Mouse (Mus musculus): Measurements from ENCODE around the gene Serinc5.
"Not testable (repeated sequence)": the region's sequence is repeated elsewhere in the genome, so short reads cannot be mapped to it uniquely, and the experiment has no call there.

Gene Serinc5

DNA sequence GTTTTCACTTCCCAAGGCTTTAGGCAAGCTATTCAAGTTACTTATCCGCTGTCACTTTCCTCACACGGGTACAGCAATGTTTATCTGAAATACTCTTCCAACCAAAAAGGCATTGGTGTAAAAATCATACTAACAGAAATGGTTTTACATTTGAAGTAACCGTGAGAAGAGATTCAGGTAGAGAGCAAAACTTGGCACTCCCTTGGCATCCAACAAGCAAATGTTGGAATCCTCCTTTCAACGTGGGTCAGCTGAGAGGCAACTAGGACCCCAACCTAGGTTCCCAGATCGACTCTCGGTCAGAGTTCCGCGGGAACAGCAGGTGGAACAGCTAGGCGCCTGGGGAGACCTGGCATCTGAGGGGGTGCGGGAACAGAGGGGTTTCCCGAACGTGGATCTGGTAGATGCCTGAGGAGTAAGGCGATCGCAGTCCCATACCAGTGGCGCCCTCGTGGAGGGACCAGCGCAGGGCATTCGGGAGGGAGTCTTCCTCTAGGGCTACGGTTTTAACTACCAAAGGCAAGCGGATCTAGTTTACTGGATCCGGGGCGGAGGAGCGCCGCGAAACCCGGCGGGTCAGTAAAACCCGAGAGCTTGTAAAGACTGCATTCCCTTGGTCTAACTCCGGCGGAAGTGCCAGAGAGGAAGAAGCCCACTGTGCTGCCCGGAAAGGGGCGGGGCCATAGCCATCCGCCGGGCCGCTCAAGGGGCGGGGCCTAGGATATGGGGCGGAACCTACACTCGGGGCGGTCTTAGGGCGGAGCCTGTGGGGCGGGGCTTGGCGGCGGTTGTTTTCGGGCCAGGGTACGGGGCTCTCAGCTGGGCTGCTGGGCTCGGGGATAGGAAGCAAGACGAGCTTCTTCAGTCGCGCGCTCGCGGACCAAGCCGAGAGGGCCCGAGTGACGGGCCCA is at the start of gene Serinc5:
Serinc5 (plus strand) TSS at position 781 of the 911 bp plus-strand sequence.
- in situ Hi-C loops (cut with MboI; ENCODE audit: unreplicated experiment in 2 of 2), result loop anchor here in 1 of 2 experiments (5.0 kb wide), 1 partner anchor 33 kb away; the partner anchor contains the start of gene Spz1

DNA sequence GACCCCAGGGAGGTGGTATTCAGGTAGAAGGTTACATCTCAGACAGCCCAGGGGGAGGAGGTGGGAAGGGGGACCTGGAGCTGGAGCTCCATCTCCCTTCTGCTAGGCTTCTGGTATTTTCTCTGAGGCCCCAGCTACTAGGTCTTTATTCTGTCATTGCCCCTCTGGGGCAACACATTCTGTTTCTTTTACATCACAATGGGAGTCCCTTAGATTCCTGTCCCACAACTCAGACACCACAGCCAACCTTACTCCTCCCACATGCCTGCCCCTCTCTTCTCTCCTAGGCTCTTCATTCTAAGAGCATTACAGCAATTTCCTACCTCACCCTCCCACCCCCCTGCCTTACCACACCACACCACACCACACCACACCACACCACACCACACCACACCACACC is 34.8 kb upstream of the Serinc5 start, which contains the start of gene Spz1:
Spz1 (minus strand) TSS at position 101 of the 400 bp plus-strand sequence.
- in situ Hi-C loops (cut with MboI; ENCODE audit: unreplicated experiment in 2 of 2), result loop anchor here (5.0 to 10.0 kb wide), 9 partner anchors 36 to 1146 kb away; partner anchors contain the start of genes Fam151b (in 2 of the 2) and Serinc5 (in 1 of the 2)

DNA sequence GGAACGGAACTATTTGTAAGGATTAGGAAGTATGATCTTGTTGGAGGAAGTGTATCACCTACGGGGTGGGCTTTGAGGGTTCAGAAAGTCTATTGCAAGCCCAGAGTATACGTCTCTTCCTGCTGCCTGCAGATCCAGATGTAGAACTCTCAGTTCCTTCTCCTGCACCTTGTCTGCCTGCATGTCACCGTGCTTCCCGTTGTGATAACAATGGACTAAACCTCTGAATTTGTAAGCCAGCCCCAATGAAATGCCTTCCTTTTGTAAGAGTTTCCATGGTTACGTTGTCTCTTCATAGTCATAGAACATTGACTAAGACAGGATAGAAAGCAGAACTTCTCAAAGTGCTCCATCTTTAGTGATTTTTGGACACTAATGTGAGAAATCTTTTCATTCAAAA is 34.2 kb upstream of the Serinc5 start:
- in situ Hi-C loops (cut with MboI; ENCODE audit: unreplicated experiment in 2 of 2), result loop anchor here (5.0 to 10.0 kb wide), 9 partner anchors 36 to 1146 kb away; partner anchors contain the start of genes Fam151b (in 2 of the 2) and Serinc5 (in 1 of the 2)

DNA sequence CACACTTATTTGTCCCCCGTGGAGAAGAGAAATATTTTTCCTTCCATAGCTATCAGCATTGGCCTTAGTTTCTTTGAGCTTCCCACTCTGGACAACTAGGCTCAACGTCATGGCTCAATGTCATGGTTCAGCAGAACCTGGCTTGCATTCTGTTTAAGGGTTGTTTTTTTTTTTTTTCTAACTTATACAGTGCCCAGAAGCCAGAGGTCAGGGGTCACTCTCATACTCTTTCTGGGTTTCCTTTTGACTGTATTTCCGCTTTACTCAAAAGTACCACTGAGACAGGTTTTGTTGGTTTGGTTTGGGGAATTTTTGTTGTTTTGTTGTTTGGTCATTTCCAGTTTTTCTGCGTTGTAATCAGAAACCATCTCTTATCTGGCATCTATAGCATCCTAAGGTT is 32.7 kb upstream of the Serinc5 start:
- in situ Hi-C loops (cut with MboI; ENCODE audit: unreplicated experiment in 2 of 2), result loop anchor here (5.0 to 10.0 kb wide), 9 partner anchors 34 to 1144 kb away; partner anchors contain the start of genes Fam151b (in 2 of the 2) and Serinc5 (in 1 of the 2)

DNA sequence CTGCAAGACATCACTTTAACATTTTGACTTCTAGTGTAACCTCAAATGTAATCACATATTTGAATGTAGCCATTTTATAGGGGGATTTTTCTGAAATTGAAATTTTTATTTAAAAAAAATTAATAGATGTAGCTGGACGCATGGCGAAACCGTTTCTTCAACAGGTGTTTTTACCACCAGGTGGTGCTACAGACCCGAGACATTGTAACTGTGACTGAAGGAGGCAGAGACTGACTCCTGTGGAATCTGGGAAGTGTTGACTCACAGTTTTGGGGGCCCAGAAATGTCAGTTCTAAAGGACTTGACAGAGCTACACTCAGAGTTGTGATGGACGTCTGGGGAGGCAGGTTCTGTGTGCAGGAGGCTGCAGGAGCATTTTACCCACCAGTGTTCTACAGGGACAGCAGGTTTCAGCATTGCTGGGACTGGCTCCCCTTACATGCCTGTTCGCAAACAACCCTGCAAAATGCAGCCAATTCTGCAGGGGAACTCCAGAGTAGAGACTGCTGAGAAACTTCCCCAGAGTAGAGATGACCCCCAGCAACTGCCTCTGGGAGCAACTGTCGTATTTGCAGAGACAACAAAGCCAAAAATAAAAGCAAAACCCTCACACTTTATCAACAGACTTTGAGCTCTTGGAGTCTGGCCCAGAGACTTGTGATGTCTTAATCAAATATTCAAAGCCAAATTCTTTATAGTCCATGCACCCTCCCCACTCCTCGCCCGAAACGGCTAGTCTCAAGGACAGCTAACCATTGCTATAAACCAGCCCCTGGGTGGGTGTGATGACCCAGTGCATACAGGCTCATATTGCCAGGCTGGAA is 30.5 kb upstream of the Serinc5 start:
- in situ Hi-C loops (cut with MboI; ENCODE audit: unreplicated experiment in 2 of 2), result loop anchor here in 1 of 2 experiments (10.0 kb wide), 1 partner anchor 54 kb away; no protein-coding TSS in a partner anchor

DNA sequence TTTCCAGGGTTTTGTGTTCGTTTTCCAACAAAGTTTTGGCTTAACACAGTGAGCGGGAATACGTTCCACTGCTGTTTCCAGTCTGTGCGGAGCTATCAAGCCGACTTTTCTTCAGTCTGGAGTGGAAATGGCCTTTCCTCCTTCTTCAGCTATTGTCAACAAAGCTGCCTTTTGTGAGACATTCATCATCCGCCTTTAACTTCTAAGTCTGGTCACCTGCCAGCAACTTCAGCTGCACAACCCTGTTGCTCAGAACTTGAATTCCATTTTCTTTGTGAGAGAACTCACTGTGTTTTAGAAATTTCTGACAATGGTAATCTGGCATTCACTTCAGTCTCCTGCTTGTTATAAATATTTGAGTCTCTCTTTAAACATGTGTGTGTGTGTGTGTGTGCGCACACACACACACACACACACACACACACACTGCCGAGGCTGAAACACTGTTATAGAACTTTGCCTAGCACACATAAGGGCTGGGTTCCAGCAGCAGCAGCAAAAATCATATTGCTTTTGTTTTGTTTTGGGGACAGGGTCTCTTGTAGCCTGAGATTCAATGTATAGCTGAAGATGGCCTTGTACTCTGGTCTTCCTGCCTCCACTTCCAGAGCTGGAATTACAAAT is 26.7 kb upstream of the Serinc5 start:
- in situ Hi-C loops (cut with MboI; ENCODE audit: unreplicated experiment in 2 of 2), result loop anchor here in 1 of 2 experiments (10.0 kb wide), 1 partner anchor 51 kb away; no protein-coding TSS in a partner anchor

DNA sequence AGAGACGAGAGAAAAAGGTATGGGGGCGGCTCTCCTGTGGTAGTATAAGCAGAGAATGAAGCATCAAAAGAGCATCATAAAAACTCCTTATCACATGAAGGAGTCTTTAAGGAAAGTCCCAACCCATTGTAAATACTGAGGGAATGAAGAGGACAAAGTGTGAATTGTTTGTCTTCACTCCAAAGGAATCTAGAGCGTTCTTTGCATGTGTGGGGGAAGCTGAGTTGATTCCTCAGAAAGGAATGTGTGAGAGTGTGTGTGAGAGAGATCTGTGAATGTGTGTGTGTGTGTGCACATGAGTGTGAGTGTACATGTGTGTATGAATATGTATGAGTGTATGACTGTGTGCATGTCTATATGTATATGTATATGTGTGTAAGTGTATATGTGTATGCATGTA is 22.2 kb upstream of the Serinc5 start:
- in situ Hi-C loops (cut with MboI; ENCODE audit: unreplicated experiment in 2 of 2), result loop anchor here in 1 of 2 experiments (10.0 kb wide), 1 partner anchor 46 kb away; no protein-coding TSS in a partner anchor

DNA sequence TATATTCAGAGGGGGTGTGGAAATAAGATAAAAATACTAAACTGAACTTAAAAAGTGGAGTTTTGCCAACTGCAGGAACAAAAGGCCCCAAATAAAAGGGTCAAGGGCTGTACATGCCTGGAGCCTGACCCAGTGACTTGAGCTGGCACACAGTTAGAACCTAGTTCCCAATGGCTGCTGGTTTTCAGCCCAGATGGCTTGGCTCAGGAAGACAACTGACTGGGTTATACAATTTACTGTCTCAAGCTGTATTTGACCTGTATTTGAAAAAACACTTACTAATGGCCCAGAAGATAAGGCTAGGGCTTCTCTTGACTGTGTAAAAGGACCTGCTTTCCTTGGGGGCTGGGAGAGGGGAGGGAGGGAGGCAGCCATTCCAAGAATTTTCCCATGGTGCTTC is 21.6 kb upstream of the Serinc5 start:
- in situ Hi-C loops (cut with MboI; ENCODE audit: unreplicated experiment in 2 of 2), result loop anchor here in 1 of 2 experiments (10.0 kb wide), 1 partner anchor 46 kb away; no protein-coding TSS in a partner anchor

DNA sequence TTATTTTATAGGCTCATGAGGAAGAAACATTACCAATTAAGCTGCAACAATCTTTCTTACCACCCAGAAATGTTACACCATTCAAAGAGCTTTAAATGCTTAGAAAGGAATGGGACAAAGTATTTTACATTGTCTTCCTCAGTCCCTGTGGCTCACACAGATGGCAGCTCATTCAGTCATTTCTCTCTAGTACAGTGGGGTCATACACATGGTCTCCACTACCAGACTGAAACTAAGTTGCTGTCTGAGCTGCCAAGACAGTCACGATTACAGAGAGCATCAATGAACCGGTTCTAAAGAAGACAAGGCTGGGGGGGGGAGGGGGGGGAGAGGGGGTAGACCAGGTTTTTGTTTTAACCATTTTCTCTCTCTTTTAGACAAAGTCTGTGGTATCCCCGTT is 19.7 kb upstream of the Serinc5 start:
- in situ Hi-C loops (cut with MboI; ENCODE audit: unreplicated experiment in 2 of 2), result no loop called here

DNA sequence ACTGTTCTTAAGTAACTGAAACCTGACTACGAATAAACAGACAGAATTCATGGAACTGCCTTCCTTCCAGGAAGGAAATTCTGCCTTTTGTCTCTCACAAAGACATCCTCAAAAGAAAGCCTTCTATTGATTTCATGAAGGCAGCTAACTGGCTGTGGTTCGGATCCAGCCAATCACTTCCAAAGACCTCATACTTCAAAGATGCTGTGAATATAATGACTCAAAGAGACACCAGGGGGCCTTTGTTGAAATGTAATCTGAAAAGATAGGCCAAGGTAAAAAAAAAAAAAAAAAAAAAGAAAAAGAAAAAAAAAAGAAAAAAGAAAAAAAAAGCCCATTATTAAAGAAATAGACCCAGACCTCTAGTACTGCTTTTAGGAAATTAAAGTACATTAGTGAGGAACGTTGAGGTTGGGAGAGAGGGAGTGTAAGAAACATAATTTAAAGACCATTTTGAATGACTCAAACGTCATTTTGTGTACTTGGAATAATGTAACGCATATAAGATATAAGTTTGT is 18.6 kb upstream of the Serinc5 start:
- in situ Hi-C loops (cut with MboI; ENCODE audit: unreplicated experiment in 2 of 2), result no loop called here

DNA sequence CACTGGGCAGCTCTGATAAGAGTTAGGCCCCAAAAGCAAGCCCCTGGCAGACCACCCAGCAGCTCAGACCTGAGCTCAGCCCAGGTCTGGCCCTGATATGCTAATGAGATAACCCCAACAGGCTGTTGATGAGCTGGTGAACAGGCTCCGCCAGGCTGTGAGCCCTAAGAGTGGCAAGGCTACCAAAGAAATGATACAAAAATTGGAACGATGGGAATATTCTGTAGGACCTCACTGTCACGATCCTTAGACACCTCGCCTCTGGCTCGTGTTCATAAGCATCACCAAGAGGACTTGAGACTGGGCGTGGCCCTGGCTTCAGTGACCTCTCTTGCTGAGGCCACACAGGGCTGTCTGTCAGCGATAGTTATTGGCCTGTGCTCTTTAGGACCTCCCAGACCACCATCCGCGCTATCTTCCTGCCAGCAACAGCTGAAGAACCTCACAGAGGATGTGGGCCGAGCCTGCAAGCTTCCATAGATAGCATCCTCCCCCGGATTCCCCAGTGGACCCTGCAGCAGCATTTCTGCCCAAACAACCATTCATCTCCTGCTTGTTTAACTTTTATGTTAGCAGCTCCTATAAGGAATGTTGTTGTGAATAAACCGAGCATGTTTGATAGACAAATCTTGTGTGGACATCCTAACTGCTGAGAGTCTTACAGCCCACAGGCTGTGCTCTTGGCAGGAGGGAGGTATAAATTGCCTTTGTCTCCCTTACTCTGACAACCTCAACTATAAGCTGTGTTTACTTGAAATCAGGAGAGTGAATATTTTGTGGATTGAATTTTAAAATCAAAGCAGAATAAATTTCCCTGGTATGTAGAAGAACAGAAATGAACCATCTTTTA is 17.9 kb upstream of the Serinc5 start:
- in situ Hi-C loops (cut with MboI; ENCODE audit: unreplicated experiment in 2 of 2), result no loop called here

DNA sequence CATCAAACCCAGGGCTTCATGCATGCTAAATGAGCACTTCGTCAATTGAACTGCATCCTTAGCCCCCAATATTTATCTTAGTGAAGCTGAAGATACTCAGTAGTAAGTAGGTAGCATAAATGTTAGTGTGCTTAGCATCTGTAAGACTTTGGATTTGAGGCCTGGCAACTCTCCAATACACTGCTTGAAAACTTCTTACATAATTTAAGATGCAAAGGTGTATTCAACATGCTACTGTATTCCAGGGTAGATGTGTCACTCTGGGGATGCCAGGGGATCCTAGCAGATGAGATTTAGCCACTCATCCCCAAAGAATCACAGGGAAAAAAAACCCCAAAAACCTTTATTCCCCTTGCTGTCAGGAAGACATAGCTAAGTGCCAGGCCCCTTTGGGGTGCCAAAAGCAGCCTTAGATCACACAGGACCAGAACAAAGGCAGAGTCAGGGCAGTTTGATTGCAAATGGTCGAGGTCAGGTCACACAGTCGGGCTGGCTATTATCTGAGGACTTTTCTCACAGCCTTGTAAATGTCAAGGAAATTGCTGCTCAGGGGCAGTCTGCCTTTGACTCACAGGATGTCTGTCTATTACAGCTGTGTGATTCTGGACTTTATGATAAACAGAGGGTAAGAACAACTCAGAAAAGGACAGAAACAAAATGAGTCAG is 17.0 kb upstream of the Serinc5 start:
- in situ Hi-C loops (cut with MboI; ENCODE audit: unreplicated experiment in 2 of 2), result no loop called here

DNA sequence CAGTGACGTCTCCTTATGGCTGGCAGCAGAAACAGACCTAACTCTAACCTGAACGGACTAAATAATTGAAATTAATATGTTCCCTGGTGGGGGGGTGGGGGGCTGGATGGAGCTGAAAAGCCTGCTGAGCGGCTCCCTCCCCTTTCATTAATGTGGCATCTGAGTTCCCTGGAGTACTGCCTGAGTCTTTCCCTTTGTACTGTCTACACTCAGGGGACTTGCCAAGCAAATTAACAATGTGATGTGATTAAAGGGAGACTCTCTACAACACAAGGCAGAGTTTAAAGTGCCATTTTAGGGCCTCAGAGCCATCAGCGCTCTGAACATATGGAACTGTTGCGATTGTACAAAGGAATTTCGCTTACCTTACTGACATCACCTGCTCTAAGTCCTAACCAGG is 16.4 kb upstream of the Serinc5 start:
- in situ Hi-C loops (cut with MboI; ENCODE audit: unreplicated experiment in 2 of 2), result no loop called here

DNA sequence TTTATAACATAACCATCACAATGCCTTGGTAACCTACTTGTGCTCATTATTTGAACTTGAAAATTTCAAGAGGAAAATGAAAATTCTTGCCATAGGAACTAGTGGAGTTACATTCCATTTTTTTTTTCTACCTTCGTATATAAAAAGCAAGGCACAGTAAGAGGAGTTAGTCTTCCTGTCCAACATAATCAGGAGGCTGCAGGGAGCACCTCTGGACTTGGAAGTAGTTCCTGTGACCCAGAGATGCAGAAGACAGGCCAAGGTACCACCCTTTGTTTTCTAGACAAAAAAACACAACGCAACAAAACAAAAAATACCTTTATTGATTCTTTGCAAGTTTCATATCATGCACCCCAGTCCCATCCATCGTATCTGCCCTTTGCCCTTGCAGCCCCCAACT is 16.0 kb upstream of the Serinc5 start:
- in situ Hi-C loops (cut with MboI; ENCODE audit: unreplicated experiment in 2 of 2), result no loop called here

DNA sequence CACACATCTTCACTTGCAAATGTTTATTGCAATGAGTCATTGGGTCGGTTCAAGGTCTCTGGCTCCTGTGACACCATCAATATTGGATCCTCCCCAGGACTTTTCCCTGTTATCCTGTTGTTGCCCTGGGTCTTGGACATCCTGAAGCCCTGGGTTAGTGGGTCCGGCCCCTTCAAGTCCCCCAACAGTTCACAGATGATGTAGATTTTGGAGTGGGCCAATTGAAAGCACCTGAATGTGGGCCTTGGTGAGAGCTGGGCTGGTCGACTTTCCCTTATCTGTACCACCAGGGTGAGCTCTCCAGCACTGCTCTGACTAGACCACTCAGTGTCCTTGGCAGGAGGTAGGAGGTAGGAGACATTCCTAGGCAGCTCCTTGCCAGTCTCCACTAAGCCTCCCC is 15.5 kb upstream of the Serinc5 start:
- in situ Hi-C loops (cut with MboI; ENCODE audit: unreplicated experiment in 2 of 2), result no loop called here

DNA sequence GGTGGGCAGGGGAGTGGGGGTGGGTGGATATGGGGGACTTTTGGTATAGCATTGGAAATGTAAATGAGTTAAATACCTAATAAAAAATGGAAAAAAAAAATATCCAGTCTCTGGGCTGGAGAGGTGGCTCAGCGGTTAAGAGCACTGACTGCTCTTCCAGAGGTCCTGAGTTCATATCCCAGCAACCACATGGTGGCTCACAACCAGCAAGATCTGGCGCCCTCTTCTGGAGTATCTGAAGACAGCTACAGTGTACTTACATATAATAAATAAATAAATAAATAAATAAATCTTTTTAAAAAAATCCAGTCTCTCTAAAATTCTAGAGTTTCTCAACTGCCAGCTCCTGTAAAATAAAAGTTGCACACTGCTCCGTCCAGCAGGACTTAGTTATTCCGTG is 5.6 kb upstream of the Serinc5 start:
- in situ Hi-C loops (cut with MboI; ENCODE audit: unreplicated experiment in 2 of 2), result not testable (repeated sequence)

DNA sequence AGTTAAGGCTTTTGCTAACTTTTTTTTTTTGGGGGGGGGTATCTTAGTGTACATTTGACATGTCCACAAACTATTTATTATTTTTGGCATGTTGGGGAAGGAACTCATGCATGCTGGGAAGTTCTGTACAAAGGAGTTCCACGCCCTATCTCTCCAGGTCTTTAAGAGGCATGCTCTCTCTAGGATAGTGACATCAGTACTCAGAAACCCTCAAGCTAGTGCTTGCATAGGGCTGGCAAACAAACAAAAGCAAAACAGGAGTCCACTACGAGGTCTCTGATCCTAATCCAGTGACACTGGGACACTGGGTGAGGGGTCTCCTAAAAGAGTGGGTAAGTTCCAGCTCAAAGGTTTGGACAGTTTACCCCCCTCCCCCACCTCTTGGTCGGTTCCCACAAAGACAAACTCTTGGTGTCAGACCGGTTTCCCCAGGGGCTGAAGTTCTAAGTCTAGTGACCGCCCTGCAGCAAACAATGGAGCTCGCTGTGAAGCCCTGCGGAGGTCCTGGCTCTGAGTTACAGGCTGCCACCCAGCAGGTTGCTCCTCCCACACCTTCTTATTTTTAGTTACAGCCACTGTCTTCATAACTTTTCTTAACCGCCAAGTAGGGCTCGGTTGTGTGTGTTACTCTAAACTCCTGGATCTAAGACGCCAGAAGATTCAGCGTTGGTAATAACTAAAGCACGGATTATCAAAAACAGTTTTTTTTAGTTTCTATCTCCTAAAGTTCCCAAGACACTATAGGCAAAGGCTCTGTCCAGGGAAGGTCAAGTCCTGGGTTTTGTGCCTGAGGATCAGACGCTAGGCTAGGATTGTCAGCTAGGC is 1.2 kb upstream of the Serinc5 start:
- in situ Hi-C loops (cut with MboI; ENCODE audit: unreplicated experiment in 2 of 2), result loop anchor here in 1 of 2 experiments (5.0 kb wide), 1 partner anchor 32 kb away; the partner anchor contains the start of gene Spz1

Data from v-Abl transformed pro-B cells (cell line).